Mouse (Mus musculus) left cerebral cortex, adult 18-20 months (tissue): ENCODE measurements around the gene Slc39a11. TPM values are rescaled to one million over a fixed set of nuclear protein-coding genes. Genes with fewer than 3 reads are reported as not detected.

ENCODE experiments used
- DNase-seq, 2 experiments: peaks; one replicate each; pipeline ENCODE4 v3.0.0; 2021 to 2022; ENCODE audit warnings: low spot score in 2 of 2, mixed read lengths in 1 of 2
- total RNA-seq, 2 experiments: library from RNA; stranded (reverse); gene quantifications; 2 replicates each; pipeline ENCODE4 v1.2.3; 2021

Gene Slc39a11
- total RNA-seq, 2 experiments from 2014 or later, result 13.9 to 15.3 TPM

GRCm38 (mm10) chr11:113552539-113552938 is 97.3 kb downstream of the Slc39a11 start:
- DNase-seq, result no peak

- no peak for DNase-seq
These were observed 103.5 kb downstream of the Slc39a11 start for GRCm38 (mm10) chr11:113546217-113546877.

GRCm38 (mm10) chr11:113544017-113544640 is 105.8 kb downstream of the Slc39a11 start:
- DNase-seq, result no peak

- DNase-seq, result no peak
These were observed 108.8 kb downstream of the Slc39a11 start for GRCm38 (mm10) chr11:113541073-113541472.

- DNase-seq, result peak; percentile 27 to 53
These were observed 110.2 kb downstream of the Slc39a11 start for GRCm38 (mm10) chr11:113539502-113540209.

- no peak for DNase-seq
These were observed 110.8 kb downstream of the Slc39a11 start for GRCm38 (mm10) chr11:113539079-113539478.

- DNase-seq, result no peak
These were observed 111.4 kb downstream of the Slc39a11 start for GRCm38 (mm10) chr11:113538406-113538917.

- no peak for DNase-seq
These were observed 112.2 kb downstream of the Slc39a11 start for GRCm38 (mm10) chr11:113537715-113538114.

- no peak for DNase-seq
These were observed 112.7 kb downstream of the Slc39a11 start for GRCm38 (mm10) chr11:113537199-113537586.

- DNase-seq, result no peak
These were observed 113.3 kb downstream of the Slc39a11 start for GRCm38 (mm10) chr11:113536308-113537198.

- no peak for DNase-seq
These were observed 115.5 kb downstream of the Slc39a11 start for GRCm38 (mm10) chr11:113534341-113534740.

GRCm38 (mm10) chr11:113533931-113534330 is 115.9 kb downstream of the Slc39a11 start:
- DNase-seq, result no peak

GRCm38 (mm10) chr11:113528391-113528790 is 121.5 kb downstream of the Slc39a11 start:
- no peak for DNase-seq

GRCm38 (mm10) chr11:113525731-113526130 is 124.1 kb downstream of the Slc39a11 start:
- DNase-seq, result no peak

GRCm38 (mm10) chr11:113522726-113523125 is 127.2 kb downstream of the Slc39a11 start:
- no peak for DNase-seq

GRCm38 (mm10) chr11:113521469-113522190 is 128.2 kb downstream of the Slc39a11 start:
- no peak for DNase-seq

GRCm38 (mm10) chr11:113520851-113521461 is 128.9 kb downstream of the Slc39a11 start:
- no peak for DNase-seq

GRCm38 (mm10) chr11:113520373-113520772 is 129.5 kb downstream of the Slc39a11 start:
- DNase-seq, result peak in 1 of 2 experiments; percentile 39

GRCm38 (mm10) chr11:113519973-113520372 is 129.9 kb downstream of the Slc39a11 start:
- no peak for DNase-seq

GRCm38 (mm10) chr11:113518176-113518575 is 131.7 kb downstream of the Slc39a11 start:
- DNase-seq, result no peak
